Mouse (Mus musculus) lung, embryonic 14.5 days (tissue): ENCODE measurements at regions not wholly inside any gene's neighbourhood (a gene's known extent, or its start where the extent isn't known, plus 50 kb on each side); places are given as distances from the start of the nearest gene placed in this dataset.

Experiments used
- ATAC-seq: fragments of 200-750 bp; cut with Nextera tagmentation; 2 replicates; pipeline ENCODE4 v1.8.0; 2017; ENCODE audit warnings: mild to moderate bottlenecking, moderate TSS enrichment, moderate library complexity; ENCODE audit not compliant: insufficient read depth
- DNase-seq: peaks from one replicate; pipeline ENCODE4 v3.0.0-alpha.2; 2015
- H3K27ac ChIP-seq: fragments of 300-500 bp; sonication (generic); 2 replicates; pipeline ENCODE4 v1.5.1; 2014; ENCODE audit warnings: low read depth, mild to moderate bottlenecking, moderate library complexity
- H3K27me3 ChIP-seq: fragments of 300-500 bp; sonication (generic); 2 replicates; pipeline ENCODE4 v1.6.1; 2014; ENCODE audit warnings: low read length, control low read depth; ENCODE audit not compliant: insufficient read depth
- H3K36me3 ChIP-seq: fragments of 300-500 bp; sonication (generic); 2 replicates; pipeline ENCODE4 v1.6.1; 2014; ENCODE audit warnings: control low read depth; ENCODE audit not compliant: insufficient read depth
- H3K4me1 ChIP-seq: fragments of 300-500 bp; sonication (generic); 2 replicates; pipeline ENCODE4 v1.6.1; 2014; ENCODE audit warnings: antibody characterized with exemption, control low read depth; ENCODE audit not compliant: insufficient read depth
- H3K4me2 ChIP-seq: fragments of 300-500 bp; sonication (generic); 2 replicates; pipeline ENCODE4 v1.6.1; 2014; ENCODE audit warnings: mild to moderate bottlenecking
- H3K4me3 ChIP-seq: fragments of 300-500 bp; sonication (generic); 2 replicates; pipeline ENCODE4 v1.5.1; 2014; ENCODE audit warnings: low read depth, low read length
- H3K9ac ChIP-seq: fragments of 300-500 bp; sonication (generic); 2 replicates; pipeline ENCODE4 v1.6.1; 2014
- H3K9me3 ChIP-seq: fragments of 300-500 bp; sonication (generic); 2 replicates; pipeline ENCODE4 v1.6.1; 2016; ENCODE audit warnings: low read depth, low read length, control low read depth
- CTCF ChIP-seq: IDR thresholded peaks from 2 replicates; pipeline ENCODE4 v1.5.1; 2016; ENCODE audit warnings: antibody characterized with exemption, low read depth
- WGBS: fragments of 180-500 bp; shearing (Covaris S2); extraction: QIAGEN DNeasy Blood & Tissue Kit; methylation state at CpG from one replicate; pipeline ENCODE4 v1.1.7; 2014; 5-methylcytosine and 5-hydroxymethylcytosine counted together

GRCm38 (mm10) chr13:35330926-35331325 is 304.0 kb upstream of the Eci2 start:
- no peak for DNase-seq
- 76% methylated on average over 1 of the region's 1 CpGs for WGBS

GRCm38 (mm10) chr13:35345507-35346129 is 314.0 kb upstream of the Cdyl start:
- Histone ChIP-seq H3K9ac (no peak overlapping the region), H3K4me1 (no peaks in the 10 kb centered on the region), H3K4me2 (no peak overlapping the region), H3K4me3 (no peak overlapping the region), H3K27me3 (no peaks in the 10 kb centered on the region), H3K36me3 (no peaks in the 10 kb centered on the region), H3K9me3 (no peaks in the 10 kb centered on the region), H3K27ac (no peak overlapping the region)
- TF ChIP-seq CTCF, result no peak
- ATAC-seq (no peak), DNase-seq (no peak)
- WGBS, result 71% methylated on average over 2 of the region's 2 CpGs

More at GRCm38 (mm10) chr13:35330926-35331325, 304.0 kb upstream of the Eci2 start:
- H3K9ac ChIP-seq, result no peak overlapping the region
- H3K4me1 ChIP-seq, result no peaks in the 10 kb centered on the region
- no peak overlapping the region for H3K4me3 ChIP-seq
- H3K9me3 ChIP-seq, result no peaks in the 10 kb centered on the region
- no peak overlapping the region for H3K4me2 ChIP-seq
- no peaks in the 10 kb centered on the region for H3K36me3 ChIP-seq
- no peak for TF ChIP-seq CTCF
- H3K27ac ChIP-seq, result no peak overlapping the region
- H3K27me3 ChIP-seq, result no peaks in the 10 kb centered on the region
- no peak for ATAC-seq

GRCm38 (mm10) chr13:35348283-35348682 is 311.4 kb upstream of the Cdyl start:
- no peak for ATAC-seq
- 61% methylated on average over 3 of the region's 3 CpGs for WGBS
- Histone ChIP-seq H3K27me3 (no peaks in the 10 kb centered on the region), H3K36me3 (no peaks in the 10 kb centered on the region), H3K4me3 (no peak overlapping the region), H3K4me2 (no peak overlapping the region), H3K4me1 (no peaks in the 10 kb centered on the region), H3K27ac (no peak overlapping the region), H3K9me3 (no peaks in the 10 kb centered on the region), H3K9ac (no peak overlapping the region)
- DNase-seq, result no peak
- no peak for TF ChIP-seq CTCF

GRCm38 (mm10) chr13:35359345-35359744 is 300.3 kb upstream of the Cdyl start:
- WGBS, result 86% methylated on average over 3 of the region's 3 CpGs
- Histone ChIP-seq H3K4me2 (no peak overlapping the region), H3K27me3 (no peaks in the 10 kb centered on the region), H3K4me3 (no peak overlapping the region), H3K4me1 (no peaks in the 10 kb centered on the region), H3K36me3 (no peaks in the 10 kb centered on the region), H3K9ac (no peak overlapping the region), H3K27ac (no peak overlapping the region), H3K9me3 (no peaks in the 10 kb centered on the region)
- no peak for TF ChIP-seq CTCF
- no peak for DNase-seq
- no peak for ATAC-seq

- Histone ChIP-seq H3K9ac (no peak overlapping the region), H3K4me1 (no peaks in the 10 kb centered on the region), H3K36me3 (no peaks in the 10 kb centered on the region), H3K4me3 (no peak overlapping the region), H3K27ac (no peak overlapping the region), H3K27me3 (no peaks in the 10 kb centered on the region), H3K4me2 (no peak overlapping the region), H3K9me3 (no peaks in the 10 kb centered on the region; the same call in 1 of the 2 replicates)
- ATAC-seq, result no peak
- no peak for DNase-seq
- whole genome bisulfite sequencing, result 92% methylated on average over 2 of the region's 2 CpGs
- no peak for TF ChIP-seq CTCF
Measured at GRCm38 (mm10) chr13:35377487-35377886, 282.1 kb upstream of the Cdyl start.

- no peak overlapping the region for H3K4me3 ChIP-seq
- ATAC-seq (no peak), DNase-seq (no peak)
- WGBS, result 69% methylated on average over 2 of the region's 2 CpGs
- no peaks in the 10 kb centered on the region for H3K4me1 ChIP-seq
- no peak overlapping the region for H3K9ac ChIP-seq
- H3K9me3 ChIP-seq, result no peaks in the 10 kb centered on the region
- no peaks in the 10 kb centered on the region for H3K27me3 ChIP-seq
- no peak overlapping the region for H3K27ac ChIP-seq
- TF ChIP-seq CTCF, result no peak
- no peaks in the 10 kb centered on the region for H3K36me3 ChIP-seq
- H3K4me2 ChIP-seq, result no peak overlapping the region
Measured at GRCm38 (mm10) chr13:35379500-35379899, 280.1 kb upstream of the Cdyl start.

GRCm38 (mm10) chr13:35380224-35381009 is 279.2 kb upstream of the Cdyl start:
- WGBS, result 59% methylated on average over 3 of the region's 3 CpGs
- no peak for DNase-seq

More at GRCm38 (mm10) chr13:35380224-35381009, 279.2 kb upstream of the Cdyl start:
- Histone ChIP-seq H3K9me3 (no peaks in the 10 kb centered on the region), H3K9ac (no peak overlapping the region), H3K4me2 (no peak overlapping the region), H3K27ac (no peak overlapping the region), H3K36me3 (no peaks in the 10 kb centered on the region), H3K4me3 (no peak overlapping the region), H3K4me1 (no peaks in the 10 kb centered on the region), H3K27me3 (no peaks in the 10 kb centered on the region)
- no peak for ATAC-seq
- TF ChIP-seq CTCF, result no peak
